Mouse (Mus musculus) midbrain, embryonic 11.5 days (tissue): ENCODE measurements around the gene Lmntd1. TPM values are rescaled to one million over a fixed set of nuclear protein-coding genes. Genes with fewer than 3 reads are reported as not detected.

Source experiments
- ATAC-seq: fragments of 200-750 bp; cut with Nextera tagmentation; 2 replicates; pipeline ENCODE4 v1.8.0; 2017; ENCODE audit warnings: moderate TSS enrichment, moderate library complexity; ENCODE audit not compliant: low FRiP score
- DNase-seq: peaks from one replicate; pipeline ENCODE4 v3.0.0; 2015; ENCODE audit warnings: low spot score; ENCODE audit errors: missing footprints
- H3K27ac ChIP-seq: fragments of 300-500 bp; sonication (generic); 2 replicates; pipeline ENCODE4 v1.5.1; 2014; ENCODE audit warnings: low read depth, low read length
- H3K27me3 ChIP-seq: fragments of 300-500 bp; sonication (generic); 2 replicates; pipeline ENCODE4 v1.6.1; 2014; ENCODE audit warnings: mild to moderate bottlenecking, low read length, moderate library complexity, mixed read lengths; ENCODE audit not compliant: control insufficient read depth, insufficient read depth
- H3K36me3 ChIP-seq: fragments of 300-500 bp; sonication (generic); 2 replicates; pipeline ENCODE4 v1.6.1; 2014; ENCODE audit warnings: mild to moderate bottlenecking, low read length, moderate library complexity, mixed read lengths; ENCODE audit not compliant: control insufficient read depth, insufficient read depth
- H3K4me1 ChIP-seq: fragments of 300-500 bp; sonication (generic); 2 replicates; pipeline ENCODE4 v1.6.1; 2014; ENCODE audit warnings: low read length; ENCODE audit not compliant: control insufficient read depth, insufficient read depth
- H3K4me2 ChIP-seq: fragments of 300-500 bp; sonication (generic); 2 replicates; pipeline ENCODE4 v1.6.1; 2014; ENCODE audit warnings: mild to moderate bottlenecking, moderate library complexity
- H3K4me3 ChIP-seq: fragments of 300-500 bp; sonication (generic); 2 replicates; pipeline ENCODE4 v1.5.1; 2014; ENCODE audit warnings: low read depth, low read length
- H3K9ac ChIP-seq: fragments of 300-500 bp; sonication (generic); 2 replicates; pipeline ENCODE4 v1.6.1; 2014; ENCODE audit warnings: low read length
- H3K9me3 ChIP-seq: fragments of 300-500 bp; sonication (generic); 2 replicates; pipeline ENCODE4 v1.6.1; 2016; ENCODE audit warnings: low read length; ENCODE audit not compliant: control insufficient read depth
- WGBS: fragments of 180-500 bp; shearing (Covaris S2); extraction: QIAGEN DNeasy Blood & Tissue Kit; methylation state at CpG from one replicate; pipeline ENCODE4 v1.1.7; 2014; 5-methylcytosine and 5-hydroxymethylcytosine counted together
- polyA plus RNA-seq: library from polyadenylated mRNA; unstranded; fragments of >200 nt; fragmentation: Nextera tagmentation; extraction: Ambion mirVana; gene quantifications from 2 replicates; pipeline ENCODE4 v1.2.1, GENCODE M21; 2014

The Lmntd1 gene
- polyA plus RNA-seq, 1 experiment from 2014 or later: 0.18 TPM

- H3K4me2 ChIP-seq: no peak overlapping the region
- WGBS: 73% methylated on average over 18 of the region's 18 CpGs
- no peak overlapping the region for H3K4me3 ChIP-seq
- H3K9ac ChIP-seq: no peak overlapping the region
- ATAC-seq (peak; percentile 61; the same call in 1 of the 2 replicates), DNase-seq (peak; percentile 89)
- H3K9me3 ChIP-seq: no peaks in the 10 kb centered on the region
- H3K27me3 ChIP-seq: no peaks in the 10 kb centered on the region
- H3K36me3 ChIP-seq: no peaks in the 10 kb centered on the region
- H3K27ac ChIP-seq: no peak overlapping the region
- no peaks in the 10 kb centered on the region for H3K4me1 ChIP-seq
Observed at GRCm38 (mm10) chr6:145441416-145442110, 172.6 kb downstream of the Lmntd1 start.

- ATAC-seq (no peak), DNase-seq (no peak)
- no peak overlapping the region for H3K27ac ChIP-seq
- no peak overlapping the region for H3K9ac ChIP-seq
- no peak overlapping the region for H3K4me3 ChIP-seq
- WGBS: 93% methylated on average over 5 of the region's 5 CpGs
- H3K27me3 ChIP-seq: no peaks in the 10 kb centered on the region
- H3K9me3 ChIP-seq: no peaks in the 10 kb centered on the region
- no peaks in the 10 kb centered on the region for H3K36me3 ChIP-seq
- H3K4me2 ChIP-seq: no peak overlapping the region
- H3K4me1 ChIP-seq: no peaks in the 10 kb centered on the region
Observed at GRCm38 (mm10) chr6:145438851-145439250, 175.3 kb downstream of the Lmntd1 start.

DNA sequence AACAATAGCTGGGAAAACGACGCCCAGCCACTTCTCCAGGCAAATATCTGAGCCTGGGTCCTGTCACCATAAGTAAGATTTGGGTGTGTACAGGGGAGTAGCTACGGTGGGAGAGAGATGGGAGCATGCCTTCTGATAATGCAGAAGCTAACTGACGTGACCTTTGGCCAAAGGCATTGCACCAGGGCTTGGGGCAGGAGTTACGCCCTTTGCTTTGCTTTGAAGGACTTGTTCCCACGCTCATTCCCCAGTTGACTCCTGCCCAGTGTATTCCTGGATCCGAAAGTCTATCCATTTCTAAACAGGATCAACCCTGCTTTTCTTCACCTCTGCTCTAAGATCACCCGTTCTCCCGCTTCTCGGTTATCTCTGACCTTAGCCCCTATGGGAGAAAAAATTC, 178.4 kb downstream of the Lmntd1 start:
- no peaks in the 10 kb centered on the region for H3K36me3 ChIP-seq
- H3K4me1 ChIP-seq: no peaks in the 10 kb centered on the region
- no peak overlapping the region for H3K4me3 ChIP-seq
- 85% methylated on average over 10 of the region's 10 CpGs for WGBS
- H3K4me2 ChIP-seq: no peak overlapping the region
- H3K9me3 ChIP-seq: no peaks in the 10 kb centered on the region
- H3K27me3 ChIP-seq: no peaks in the 10 kb centered on the region
- H3K9ac ChIP-seq: no peak overlapping the region
- DNase-seq: no peak
- no peak overlapping the region for H3K27ac ChIP-seq
- ATAC-seq: no peak

- Histone ChIP-seq H3K27ac (no peak overlapping the region), H3K9ac (no peak overlapping the region), H3K4me1 (no peaks in the 10 kb centered on the region), H3K9me3 (no peaks in the 10 kb centered on the region), H3K4me3 (no peak overlapping the region), H3K36me3 (no peaks in the 10 kb centered on the region), H3K4me2 (no peak overlapping the region), H3K27me3 (no peaks in the 10 kb centered on the region)
- no peak for ATAC-seq
- no peak for DNase-seq
- WGBS: 91% methylated on average over 1 of the region's 1 CpGs
Observed at GRCm38 (mm10) chr6:145435156-145435555, 179.0 kb downstream of the Lmntd1 start.

DNA sequence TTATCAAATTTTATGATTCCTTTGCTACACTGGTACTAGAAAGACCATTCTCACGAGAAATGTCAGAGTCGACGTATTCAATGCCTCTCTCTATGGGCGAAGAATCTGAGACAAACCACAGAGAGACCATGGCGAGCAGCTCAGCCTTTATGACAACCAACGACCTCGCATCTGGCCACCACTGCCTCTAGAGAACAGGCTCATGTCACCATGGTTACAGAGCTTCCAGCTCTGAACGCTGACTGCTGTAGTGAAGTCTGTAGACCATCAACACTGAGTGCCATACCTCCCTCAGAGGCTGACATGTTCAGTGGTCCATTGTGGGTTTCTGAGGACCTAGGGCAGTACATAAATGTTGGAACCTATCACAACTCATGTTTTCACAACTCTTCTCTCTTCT, 180.2 kb downstream of the Lmntd1 start:
- Histone ChIP-seq H3K27me3 (no peaks in the 10 kb centered on the region), H3K4me2 (no peak overlapping the region), H3K9me3 (no peaks in the 10 kb centered on the region), H3K36me3 (no peaks in the 10 kb centered on the region), H3K4me3 (no peak overlapping the region), H3K4me1 (no peaks in the 10 kb centered on the region), H3K27ac (no peak overlapping the region), H3K9ac (no peak overlapping the region)
- WGBS: 78% methylated on average over 8 of the region's 8 CpGs
- DNase-seq (no peak), ATAC-seq (no peak)

DNA sequence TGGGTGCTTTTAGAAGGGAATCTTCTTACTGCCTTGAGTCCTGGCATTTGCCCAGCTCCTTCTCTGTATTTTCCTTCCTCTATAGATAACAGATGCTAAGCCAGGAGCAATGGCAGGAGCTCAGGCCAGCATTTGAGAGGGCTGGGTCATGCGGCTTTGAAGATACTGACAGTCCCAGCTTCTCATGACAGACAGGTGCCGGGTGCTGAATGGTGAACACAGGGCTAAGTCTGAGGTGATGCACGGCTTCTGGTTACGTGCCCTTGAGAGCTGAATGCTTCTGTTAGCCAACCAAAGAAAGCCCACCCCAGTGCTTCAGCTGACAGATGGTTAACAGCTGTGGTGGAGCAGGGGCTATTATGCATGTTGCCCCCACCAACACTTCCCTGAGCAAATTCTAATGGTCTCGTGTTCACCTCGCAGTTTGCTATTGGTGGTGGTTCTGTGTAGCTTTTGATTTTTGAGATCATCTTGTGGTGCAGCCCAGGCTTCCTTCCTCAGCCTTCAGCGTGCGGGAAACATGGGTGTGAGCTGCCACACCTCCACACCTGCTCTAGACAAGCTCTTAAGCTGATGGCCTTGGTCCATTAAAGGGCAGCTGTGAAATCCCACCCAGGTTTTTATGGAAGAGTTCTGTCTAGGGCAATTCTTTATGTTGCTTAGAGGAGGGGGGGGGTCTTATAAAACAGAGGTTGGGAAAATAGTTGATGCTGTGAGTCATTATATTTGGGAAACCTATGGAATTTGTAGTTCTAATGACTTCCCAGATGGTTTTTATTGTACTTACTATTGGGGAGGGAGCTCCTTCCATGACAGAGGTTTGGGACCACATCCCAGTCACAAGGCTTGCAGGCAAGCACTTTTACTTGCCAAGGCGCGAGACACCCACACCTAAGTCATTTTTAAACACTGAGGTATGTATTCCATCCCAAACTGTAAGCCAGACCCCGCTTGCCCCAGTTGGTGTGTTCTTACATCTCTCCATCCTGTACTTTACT, 181.1 kb downstream of the Lmntd1 start:
- Histone ChIP-seq H3K27me3 (no peaks in the 10 kb centered on the region), H3K4me2 (no peak overlapping the region), H3K27ac (no peak overlapping the region), H3K4me1 (no peaks in the 10 kb centered on the region), H3K9ac (no peak overlapping the region), H3K4me3 (no peak overlapping the region), H3K36me3 (no peaks in the 10 kb centered on the region), H3K9me3 (no peaks in the 10 kb centered on the region)
- WGBS: 80% methylated on average over 11 of the region's 11 CpGs
- peak; percentile 77 for DNase-seq
- ATAC-seq: no peak

GRCm38 (mm10) chr6:145431747-145432146, 182.4 kb downstream of the Lmntd1 start:
- DNase-seq (peak; percentile 80), ATAC-seq (no peak)
- Histone ChIP-seq H3K27me3 (no peaks in the 10 kb centered on the region), H3K9ac (no peak overlapping the region), H3K27ac (no peak overlapping the region), H3K4me3 (no peak overlapping the region), H3K4me2 (no peak overlapping the region), H3K9me3 (no peaks in the 10 kb centered on the region), H3K36me3 (no peaks in the 10 kb centered on the region), H3K4me1 (no peaks in the 10 kb centered on the region)
- WGBS: 83% methylated on average over 14 of the region's 14 CpGs

DNA sequence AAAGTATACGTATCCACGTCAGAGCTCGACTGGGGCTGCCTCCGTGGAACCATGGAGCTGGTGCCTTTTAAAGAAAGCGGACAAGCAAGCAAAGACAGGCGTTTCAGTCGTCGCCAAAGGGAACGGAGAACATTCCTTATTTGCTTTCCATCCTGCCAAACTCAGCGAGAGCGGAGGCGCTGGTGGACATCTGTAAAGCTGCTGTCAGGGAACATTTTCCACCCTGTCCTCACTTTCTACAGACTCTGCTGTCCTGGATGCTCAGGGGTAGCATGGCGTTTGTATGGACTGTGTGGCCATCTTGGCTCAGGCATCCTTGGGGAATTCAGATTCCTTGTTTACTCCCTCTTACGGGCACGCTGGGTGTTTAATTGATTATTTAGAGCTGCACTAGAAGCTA, 186.7 kb downstream of the Lmntd1 start:
- Histone ChIP-seq H3K4me2 (no peak overlapping the region), H3K9ac (no peak overlapping the region), H3K27me3 (no peaks in the 10 kb centered on the region), H3K4me1 (no peaks in the 10 kb centered on the region; the same call in 1 of the 2 replicates), H3K9me3 (no peaks in the 10 kb centered on the region), H3K4me3 (no peak overlapping the region), H3K27ac (no peak overlapping the region), H3K36me3 (no peaks in the 10 kb centered on the region)
- 62% methylated on average over 15 of the region's 15 CpGs for WGBS
- DNase-seq (peak; percentile 87), ATAC-seq (peak; percentile 63)

DNA sequence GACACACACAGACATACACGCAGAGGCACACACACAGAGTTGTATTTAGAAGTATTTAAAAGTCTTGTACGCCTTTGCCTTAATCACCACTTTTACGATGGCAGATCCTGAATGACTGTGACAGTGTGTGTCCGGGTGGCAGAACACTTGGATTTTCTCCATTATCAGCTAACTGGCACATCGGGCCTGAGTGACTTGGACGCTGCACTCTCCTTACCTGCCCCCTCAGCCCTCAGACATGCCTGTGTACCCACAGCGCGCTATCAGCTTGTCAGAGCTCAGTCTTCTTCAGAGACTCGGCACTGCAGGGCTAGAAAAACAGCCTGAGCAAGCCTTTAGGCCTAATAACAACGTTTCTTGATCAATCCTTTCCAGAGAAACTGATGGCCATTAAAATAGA, 187.6 kb downstream of the Lmntd1 start:
- 77% methylated on average over 10 of the region's 10 CpGs for WGBS
- H3K4me2 ChIP-seq: no peak overlapping the region
- H3K4me1 ChIP-seq: no peaks in the 10 kb centered on the region; the same call in 1 of the 2 replicates
- no peak overlapping the region for H3K4me3 ChIP-seq
- H3K36me3 ChIP-seq: no peaks in the 10 kb centered on the region
- H3K27ac ChIP-seq: no peak overlapping the region
- no peak overlapping the region for H3K9ac ChIP-seq
- DNase-seq (peak; percentile 81), ATAC-seq (no peak)
- H3K27me3 ChIP-seq: no peaks in the 10 kb centered on the region
- no peaks in the 10 kb centered on the region for H3K9me3 ChIP-seq
